Mouse (Mus musculus): ENCODE data around the gene Daam2.
A peak's percentile ranks its signal among the peaks of the same experiment; 100 is the strongest.

The Daam2 gene

DNA sequence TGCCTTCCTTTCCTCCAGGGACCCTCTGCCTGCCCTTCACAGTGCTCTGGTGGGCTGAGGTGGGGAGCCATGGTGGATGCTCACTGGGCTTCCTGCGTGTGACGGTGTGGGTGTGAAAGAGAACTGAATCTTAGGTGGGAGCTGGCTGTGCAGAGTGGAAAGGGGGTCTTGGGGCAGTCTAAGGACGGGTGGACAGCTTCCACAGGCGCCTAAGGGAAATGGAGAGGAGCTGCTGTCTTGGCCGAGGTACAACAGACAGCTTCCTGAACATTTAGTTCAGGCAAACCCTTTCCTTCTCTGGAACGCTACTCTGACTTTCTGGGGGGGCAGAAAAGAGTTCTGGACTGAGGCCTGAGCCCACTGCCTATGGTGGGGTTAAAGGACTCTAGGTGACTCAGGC lies 134.0 kb downstream of the Daam2 start:
- peak in 1 of 2 experiments; percentile 47 for DNase-seq

DNA sequence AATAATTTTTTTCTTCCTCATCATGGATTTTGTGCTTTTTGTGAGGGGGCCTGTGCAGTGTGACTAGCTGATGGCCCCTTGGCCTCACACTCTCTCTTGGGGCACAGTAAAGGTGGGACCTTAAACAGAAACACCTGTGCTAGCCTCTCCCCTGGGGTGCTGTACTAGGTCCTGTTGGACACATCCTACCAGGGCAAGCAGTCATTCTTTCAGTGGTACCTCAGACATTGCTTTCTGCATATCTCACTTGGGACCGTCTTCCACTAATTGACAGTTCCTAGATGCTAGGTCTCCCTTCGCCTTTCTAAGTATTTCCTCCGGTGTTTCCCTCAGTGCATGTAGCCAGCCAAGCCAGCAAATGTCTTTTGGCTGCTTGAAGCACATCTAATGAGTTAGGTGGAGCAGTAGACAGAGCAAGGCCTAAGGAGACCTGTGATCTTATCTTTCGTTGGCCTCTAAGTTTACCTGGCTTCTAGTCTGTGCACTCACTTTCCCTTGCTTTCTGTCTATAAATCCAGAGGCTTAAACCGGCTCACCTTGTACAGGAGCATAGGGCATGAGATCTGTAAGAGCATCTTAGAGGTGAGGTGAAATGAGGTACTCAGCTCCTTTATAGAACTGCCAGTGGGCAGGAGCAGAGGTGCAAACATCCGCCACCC lies 134.5 kb downstream of the Daam2 start:
- no peak for DNase-seq

DNA sequence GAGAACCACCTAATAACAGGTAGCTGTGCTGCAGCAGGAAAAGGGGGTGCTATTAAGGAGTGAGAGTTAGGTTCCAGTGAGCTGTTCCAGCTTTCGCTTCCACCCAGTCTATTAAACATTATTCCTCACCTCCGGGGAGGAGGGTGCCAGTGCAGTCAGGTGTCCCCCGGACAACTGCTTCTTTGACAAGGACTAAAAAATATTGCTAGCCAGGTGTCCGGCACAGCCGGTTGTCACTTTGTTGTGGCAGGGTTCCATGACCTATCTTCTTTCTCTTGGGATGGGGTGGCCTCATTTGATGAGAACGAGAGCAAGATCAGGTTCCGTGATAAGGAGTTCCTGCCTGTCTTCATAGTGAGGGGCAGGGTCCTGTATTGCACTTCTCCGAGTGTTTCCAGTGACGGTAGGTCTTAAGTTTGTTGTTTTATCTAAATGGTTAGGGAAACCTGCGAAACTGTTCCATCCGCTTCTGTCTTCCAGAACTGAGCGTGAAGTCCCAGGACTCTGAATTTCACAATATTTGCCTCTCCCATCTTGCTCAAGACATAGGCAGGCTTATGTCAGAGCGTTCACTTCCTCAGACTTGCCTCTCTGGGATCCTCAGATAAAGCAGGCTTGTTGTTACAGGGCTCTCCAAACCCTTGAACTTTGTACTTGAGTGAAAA lies 135.3 kb downstream of the Daam2 start:
- DNase-seq = peak in 1 of 2 experiments; percentile 45

DNA sequence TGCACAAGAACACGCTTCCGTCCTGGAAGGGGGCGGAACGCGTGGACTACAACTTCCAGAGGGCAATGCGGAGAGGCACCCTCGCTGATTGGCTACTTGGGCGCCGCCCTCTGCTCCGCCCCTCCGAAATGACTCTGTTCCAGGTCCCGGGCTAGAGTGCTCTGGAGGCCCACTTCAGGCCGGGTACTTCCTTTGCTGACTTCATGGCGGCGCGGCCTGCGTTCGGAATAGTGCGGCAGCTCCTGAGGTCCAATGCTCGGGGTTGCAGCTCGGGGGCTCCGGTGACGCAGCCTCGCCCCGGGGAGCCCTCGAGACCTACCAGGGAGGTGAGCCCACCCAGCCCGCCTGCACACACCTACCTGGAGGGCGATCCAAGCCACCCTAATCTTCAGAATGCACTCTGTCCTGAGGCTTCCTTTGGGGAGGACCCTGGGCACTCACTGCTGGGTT lies 135.9 kb downstream of the Daam2 start, which contains the start of gene Mocs1:
Mocs1 (plus strand) TSS at position 124 of the 450 bp plus-strand sequence.
- peak; percentile 97 for DNase-seq

DNA sequence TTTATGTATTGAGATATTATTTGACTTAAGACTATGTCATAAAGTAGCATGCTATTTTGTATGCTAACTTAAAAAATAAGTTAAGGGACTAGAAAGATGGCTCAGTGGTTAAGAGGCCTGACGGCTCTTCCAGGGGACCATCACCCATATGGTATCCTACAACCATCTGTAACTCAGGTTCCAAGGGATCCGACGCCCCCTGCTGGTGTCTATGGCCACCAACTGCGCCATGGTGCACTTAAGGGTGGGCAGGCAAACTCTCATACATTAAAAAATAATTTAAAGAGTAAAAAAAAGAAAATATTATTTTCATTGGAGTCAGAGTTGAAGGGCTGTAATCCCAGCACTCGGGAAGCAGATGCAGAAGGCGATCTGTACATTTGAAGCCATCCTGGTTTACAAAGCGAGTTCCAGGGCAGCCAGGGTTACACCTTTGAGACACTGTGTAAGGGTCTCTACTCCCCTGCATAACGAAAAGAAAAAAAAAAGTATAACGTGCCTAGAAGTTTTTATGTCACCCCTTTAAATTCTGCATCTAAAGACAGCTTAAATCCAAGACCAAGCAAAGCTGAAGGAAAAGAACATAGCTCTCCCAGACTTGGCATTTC lies 136.4 kb downstream of the Daam2 start:
- DNase-seq = peak in 1 of 2 experiments; percentile 49

DNA sequence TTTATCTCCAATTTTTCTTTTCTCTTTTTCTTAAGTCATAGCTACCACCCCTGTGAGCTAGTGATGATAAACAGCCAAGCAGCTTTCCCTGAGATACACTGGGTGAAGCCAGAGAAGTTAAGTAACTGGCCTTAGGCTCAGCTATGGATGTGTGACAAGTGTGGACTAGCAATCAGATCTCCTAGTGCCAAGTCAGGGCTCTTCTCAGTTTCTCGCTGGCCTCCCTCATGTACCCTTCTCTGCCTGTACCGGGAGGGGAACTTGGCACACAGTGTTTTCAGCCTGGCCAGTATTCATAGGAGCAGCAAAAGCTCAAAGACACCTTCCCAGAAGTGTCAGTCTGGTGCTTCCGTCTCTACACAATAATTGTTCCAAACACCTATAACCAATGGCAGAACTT lies 140.3 kb downstream of the Daam2 start:
- DNase-seq = no peak

DNA sequence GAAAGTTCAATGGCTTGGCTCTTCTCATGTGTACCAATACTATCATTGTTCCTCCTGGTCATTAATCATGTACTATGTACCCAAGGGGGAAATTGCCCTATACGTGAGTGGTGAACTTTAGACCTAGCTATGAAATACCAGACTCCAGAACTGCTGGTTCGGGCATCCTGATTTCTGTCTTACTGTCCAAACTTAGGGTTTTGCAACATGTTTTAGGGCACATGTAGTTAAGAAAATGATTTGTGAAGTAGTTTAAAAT lies 141.1 kb downstream of the Daam2 start:
- no peak for DNase-seq

DNA sequence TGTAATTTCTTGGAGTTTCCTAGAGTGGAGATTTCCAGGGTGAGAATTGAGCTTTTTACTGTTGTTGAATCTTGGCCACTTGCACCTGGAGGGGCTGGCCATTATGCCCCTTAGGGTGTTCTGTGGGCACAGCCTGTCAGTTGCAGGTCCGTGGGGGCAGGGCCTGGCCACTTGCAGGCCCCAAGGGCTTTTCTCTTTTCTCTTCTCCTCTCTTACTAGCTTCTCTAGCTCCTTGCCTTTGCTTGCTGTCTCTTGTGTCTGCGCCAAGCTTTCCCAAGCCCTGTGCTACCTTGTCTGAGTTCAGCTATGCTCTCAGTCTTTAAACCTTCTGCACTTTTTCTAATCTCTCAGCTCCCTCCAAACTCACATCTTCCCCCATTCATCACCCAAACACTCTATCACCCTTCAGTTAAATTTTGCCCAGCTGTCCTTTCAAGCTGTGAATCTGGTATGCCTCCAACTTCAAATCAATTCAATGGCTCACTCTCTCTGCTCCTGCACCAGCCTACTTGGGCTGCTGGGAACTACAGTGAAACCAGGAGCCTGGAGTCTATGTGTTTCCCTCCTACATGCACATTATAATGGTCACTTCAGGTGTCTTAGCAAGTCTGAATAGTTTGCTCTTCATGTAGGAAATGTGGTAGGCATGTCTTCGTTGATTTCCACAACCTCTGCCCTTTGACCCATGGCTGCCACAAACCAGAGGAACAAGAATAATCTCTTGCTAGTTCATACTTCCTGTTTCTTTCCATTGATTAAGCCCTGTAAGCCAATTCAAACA lies 141.7 kb downstream of the Daam2 start:
- DNase-seq = no peak

DNA sequence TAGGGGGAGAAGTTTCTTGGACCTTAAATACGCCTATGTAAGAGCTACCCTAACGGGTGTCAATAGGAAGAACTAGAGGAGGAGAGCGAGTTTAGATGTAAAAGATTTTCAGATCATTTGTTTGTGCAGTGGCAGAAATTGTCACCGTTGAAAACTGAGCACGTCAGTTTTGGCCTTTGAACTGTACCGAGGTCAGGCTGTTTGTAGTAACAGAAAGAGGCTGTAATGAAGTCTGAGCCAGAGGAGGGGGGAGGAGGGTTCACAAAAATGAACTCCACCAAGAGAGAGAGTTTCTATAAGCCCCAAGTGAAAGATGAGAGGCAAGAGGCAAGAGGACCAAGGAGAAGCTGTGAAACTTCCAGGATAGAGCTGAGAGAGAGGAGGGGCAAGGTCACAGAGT lies 144.3 kb downstream of the Daam2 start:
- peak in 1 of 2 experiments; percentile 30 for DNase-seq

DNA sequence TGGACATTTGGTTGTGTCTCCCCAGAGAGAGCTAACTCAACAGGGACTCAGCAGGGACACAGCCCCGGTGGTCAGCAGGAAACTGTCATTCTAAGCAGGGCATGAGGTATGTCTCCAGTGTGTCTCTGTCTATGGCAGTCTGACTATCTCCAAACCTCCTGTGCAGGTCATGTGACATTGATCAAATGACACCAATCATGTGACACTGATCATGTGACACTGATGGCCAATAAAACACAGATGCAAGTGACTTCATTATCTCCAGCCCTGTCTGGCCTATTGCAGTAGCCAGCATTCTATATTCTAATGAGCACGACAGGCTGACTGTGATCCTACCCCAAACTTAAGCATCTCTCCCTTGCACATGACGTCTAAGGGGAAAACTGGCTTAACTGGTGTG lies 147.9 kb downstream of the Daam2 start:
- no peak for DNase-seq

DNA sequence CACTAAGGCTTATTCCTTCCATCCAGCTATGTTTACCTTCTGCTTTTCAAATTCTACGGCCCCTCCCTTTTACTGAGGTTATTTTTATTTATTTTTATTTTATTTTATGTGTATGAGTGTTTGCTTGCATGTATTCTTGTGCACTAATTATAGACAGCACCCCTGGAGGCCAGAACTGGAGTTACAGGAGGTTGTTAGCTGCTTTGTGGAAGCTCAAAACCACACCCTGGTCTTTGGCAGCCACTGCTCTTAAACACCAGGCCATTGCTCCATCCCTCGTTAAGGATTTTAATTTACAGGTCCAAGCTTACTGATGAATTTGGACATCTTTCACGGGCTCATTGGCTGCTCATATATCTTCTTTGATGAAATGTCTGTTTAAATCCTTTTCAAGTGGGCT lies 150.6 kb downstream of the Daam2 start:
- no peak for DNase-seq

DNA sequence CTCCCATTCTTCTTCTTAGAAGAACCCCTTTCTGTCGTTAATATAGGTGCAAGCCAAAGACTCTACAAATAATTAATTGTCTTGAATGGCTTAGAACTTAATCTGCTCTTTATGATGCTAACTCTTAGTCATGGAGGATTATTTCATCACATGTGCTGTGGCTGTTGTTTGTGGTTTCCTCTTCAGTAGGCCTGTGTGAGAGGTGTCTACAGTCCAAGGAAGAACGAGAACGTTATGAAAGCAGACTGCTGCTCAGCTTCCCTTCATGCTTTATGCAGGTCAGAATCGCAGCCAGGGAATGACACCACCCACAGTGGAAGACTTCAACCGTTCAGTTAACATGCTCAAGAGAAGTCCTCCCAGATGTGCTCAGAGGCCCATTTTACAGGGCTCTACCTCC lies 151.2 kb downstream of the Daam2 start:
- no peak for DNase-seq
